In the genomic region with DNA sequence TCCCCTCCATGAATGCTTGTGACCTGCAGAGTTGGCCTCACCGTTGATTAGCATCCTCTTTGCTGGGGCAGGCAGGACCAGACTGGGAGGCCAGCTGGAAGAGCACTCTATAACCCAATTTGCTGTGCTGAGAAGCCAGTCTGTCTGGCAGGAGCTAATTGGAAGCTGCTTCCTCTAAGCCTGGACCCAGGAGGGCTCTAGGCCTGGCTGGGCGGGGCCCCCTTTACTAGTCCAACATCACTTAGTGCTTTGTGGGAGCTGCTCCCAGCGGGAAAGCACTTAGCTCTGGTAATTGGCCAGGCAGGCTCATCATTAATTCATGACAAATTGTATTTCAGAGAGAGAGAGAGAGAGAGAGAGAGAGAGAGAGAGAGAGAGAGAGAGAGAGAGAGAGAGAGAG, we compare ENCODE assay signal across 7 mouse cellular contexts.
A peak's percentile ranks its signal among the peaks of the same experiment; 100 is the strongest.
DNase-seq lines count a peak whose midpoint lies in the region; ATAC-seq and TF ChIP-seq lines count a peak whose summit lies in the region.

No protein-coding gene starts in this region.

- intact Hi-C loops in heart, postnatal 25 days (cut with DNase I): no loop called here

- no peak overlapping the region for H3K27ac ChIP-seq in intestine, embryonic 14.5 days (ENCODE audit: low read depth)
- no peak overlapping the region for H3K27ac ChIP-seq in intestine, postnatal 0 days (ENCODE audit: low read depth, low read length)
- peak overlapping the region; percentile 59 for H3K27ac ChIP-seq in forebrain, embryonic 13.5 days
- H3K27ac ChIP-seq in limb, embryonic 10.5 days: no peak overlapping the region

- no peak overlapping the region for H3K4me2 ChIP-seq in intestine, embryonic 14.5 days (ENCODE audit: low read length)
- no peak overlapping the region for H3K4me2 ChIP-seq in intestine, postnatal 0 days (replicated peaks; ENCODE audit: low read depth)
- H3K4me2 ChIP-seq in forebrain, embryonic 13.5 days: no peak overlapping the region

- peaks cover 8% of the 10 kb centered on the region for H3K4me1 ChIP-seq in intestine, embryonic 14.5 days (replicated peaks; ENCODE audit: control insufficient read depth, insufficient read depth, low read length)
- no peaks in the 10 kb centered on the region for H3K4me1 ChIP-seq in intestine, postnatal 0 days (replicated peaks; ENCODE audit: control insufficient read depth, insufficient read depth, low read length)
- peaks cover 20% of the 10 kb centered on the region for H3K4me1 ChIP-seq in forebrain, embryonic 13.5 days
- peaks cover 56% of the 10 kb centered on the region for H3K4me1 ChIP-seq in limb, embryonic 10.5 days

- H3K9me3 ChIP-seq in intestine, embryonic 14.5 days (ENCODE audit: control insufficient read depth, low read length): no peaks in the 10 kb centered on the region
- no peaks in the 10 kb centered on the region for H3K9me3 ChIP-seq in intestine, postnatal 0 days (ENCODE audit: control insufficient read depth)
- H3K9me3 ChIP-seq in forebrain, embryonic 13.5 days (replicated peaks): no peaks in the 10 kb centered on the region
- H3K9me3 ChIP-seq in limb, embryonic 10.5 days (replicated peaks): no peaks in the 10 kb centered on the region

- no peak overlapping the region for H3K9ac ChIP-seq in intestine, embryonic 14.5 days (ENCODE audit: low read length)
- H3K9ac ChIP-seq in intestine, postnatal 0 days (ENCODE audit: low read depth, low read length): no peak overlapping the region
- no peak overlapping the region for H3K9ac ChIP-seq in forebrain, embryonic 13.5 days

- H3K4me3 ChIP-seq in intestine, embryonic 14.5 days (ENCODE audit: low read depth, low read length): no peak overlapping the region
- H3K4me3 ChIP-seq in intestine, postnatal 0 days (ENCODE audit: low read depth, low read length): no peak overlapping the region
- H3K4me3 ChIP-seq in forebrain, embryonic 13.5 days: no peak overlapping the region
- H3K4me3 ChIP-seq in limb, embryonic 10.5 days: no peak overlapping the region

- no peak for TF ChIP-seq CTCF in intestine, postnatal 0 days (IDR thresholded peaks at IDR 0.05; ENCODE audit: low read depth)

- 57% methylated on average over 3 of the region's 3 CpGs for WGBS in intestine, embryonic 14.5 days
- WGBS in intestine, postnatal 0 days: 63% methylated on average over 3 of the region's 3 CpGs
- WGBS in forebrain, embryonic 13.5 days: 24% methylated on average over 3 of the region's 3 CpGs
- 35% methylated on average over 3 of the region's 3 CpGs for WGBS in limb, embryonic 10.5 days

- no peaks in the 10 kb centered on the region for H3K27me3 ChIP-seq in intestine, embryonic 14.5 days (replicated peaks; ENCODE audit: control insufficient read depth, insufficient read depth, low read length)
- no peaks in the 10 kb centered on the region for H3K27me3 ChIP-seq in intestine, postnatal 0 days (replicated peaks; ENCODE audit: control insufficient read depth, insufficient read depth, low read length)
- H3K27me3 ChIP-seq in forebrain, embryonic 13.5 days: no peaks in the 10 kb centered on the region
- 0 out of 2 replicates have a peak, but pooled peaks cover 4% of the 10 kb centered on the region for H3K27me3 ChIP-seq in limb, embryonic 10.5 days (ENCODE audit: low read depth, poor library complexity, severe bottlenecking)

- ATAC-seq in intestine, embryonic 14.5 days (replicated peaks; ENCODE audit: low FRiP score, low TSS enrichment, low read depth): peak; percentile 56; the same call in 1 of the 2 replicates
- no peak for ATAC-seq in intestine, postnatal 0 days
- ATAC-seq in forebrain, embryonic 13.5 days: peak; percentile 78

- no peaks in the 10 kb centered on the region for H3K36me3 ChIP-seq in intestine, embryonic 14.5 days (ENCODE audit: control insufficient read depth, insufficient read depth, low read length)
- no peaks in the 10 kb centered on the region for H3K36me3 ChIP-seq in intestine, postnatal 0 days (ENCODE audit: control insufficient read depth, insufficient read depth)
- no peaks in the 10 kb centered on the region for H3K36me3 ChIP-seq in forebrain, embryonic 13.5 days (ENCODE audit: poor library complexity, severe bottlenecking)
- H3K36me3 ChIP-seq in limb, embryonic 10.5 days: no peaks in the 10 kb centered on the region

- no peak for DNase-seq in intestine, embryonic 14.5 days (ENCODE audit: low spot score)
- peak; percentile 40 for DNase-seq in limb, embryonic 10.5 days (ENCODE audit: low spot score)
- DNase-seq in retina, embryonic 14.5 days (ENCODE audit: low spot score): peak; percentile 75
- DNase-seq in heart, postnatal 25 days (ENCODE audit: low spot score): no peak
- DNase-seq in ovary, postnatal 14 days (ENCODE audit: low spot score): no peak

Comparison
In these comparisons a context has a peak if more than half of its experiments do, and no peak if none do; other contexts are left out.
1. DNase-seq: peak in limb, embryonic 10.5 days (single experiment) and retina, embryonic 14.5 days (single experiment); none in intestine, embryonic 14.5 days (single experiment), heart, postnatal 25 days (single experiment) and ovary, postnatal 14 days (single experiment).